Mouse (Mus musculus): ENCODE results near the gene Pald1. TPM values are rescaled to one million over a fixed set of nuclear protein-coding genes. Genes with fewer than 3 reads are reported as not detected.
A peak's percentile ranks its signal among the peaks of the same experiment; 100 is the strongest.

The Pald1 gene
- polyA plus RNA-seq, 1 experiment from 2014 or later, result 14.5 TPM

GRCm38 (mm10) chr10:61290479-61290878, 92.9 kb downstream of the Pald1 start:
- ATAC-seq, result no peak
- H3K4me1 ChIP-seq (replicated peaks), result no peaks in the 10 kb centered on the region
- H3K27ac ChIP-seq, result no peak overlapping the region
- H3K9me3 ChIP-seq, result no peaks in the 10 kb centered on the region
- H3K4me2 ChIP-seq (replicated peaks), result no peak overlapping the region
- no peak overlapping the region for H3K9ac ChIP-seq
- no peaks in the 10 kb centered on the region for H3K36me3 ChIP-seq
- H3K4me3 ChIP-seq (replicated peaks), result no peak overlapping the region
- no peaks in the 10 kb centered on the region for H3K27me3 ChIP-seq (replicated peaks)
- 70% methylated on average over 2 of the region's 2 CpGs for WGBS

- 68% methylated on average over 2 of the region's 2 CpGs for WGBS
- H3K4me1 ChIP-seq (replicated peaks), result no peaks in the 10 kb centered on the region
- no peak overlapping the region for H3K4me2 ChIP-seq (replicated peaks)
- no peaks in the 10 kb centered on the region for H3K9me3 ChIP-seq
- no peak overlapping the region for H3K4me3 ChIP-seq (replicated peaks)
- ATAC-seq, result no peak
- H3K27ac ChIP-seq, result no peak overlapping the region
- no peaks in the 10 kb centered on the region for H3K36me3 ChIP-seq
- no peaks in the 10 kb centered on the region for H3K27me3 ChIP-seq (replicated peaks)
- no peak overlapping the region for H3K9ac ChIP-seq
Observed at GRCm38 (mm10) chr10:61290016-61290415, 93.3 kb downstream of the Pald1 start.

GRCm38 (mm10) chr10:61286246-61286645, 97.1 kb downstream of the Pald1 start:
- 57% methylated on average over 7 of the region's 7 CpGs for WGBS
- no peak for ATAC-seq

GRCm38 (mm10) chr10:61285271-61285670, 98.1 kb downstream of the Pald1 start:
- Histone ChIP-seq H3K27me3 (replicated peaks) (no peaks in the 10 kb centered on the region), H3K4me1 (replicated peaks) (no peaks in the 10 kb centered on the region), H3K4me2 (replicated peaks) (no peak overlapping the region), H3K36me3 (no peaks in the 10 kb centered on the region), H3K9ac (no peak overlapping the region), H3K9me3 (no peaks in the 10 kb centered on the region), H3K4me3 (replicated peaks) (no peak overlapping the region), H3K27ac (no peak overlapping the region)
- 61% methylated on average over 11 of the region's 11 CpGs for WGBS
- ATAC-seq, result 0 out of 2 replicates have a peak, but pooled peaks have one; percentile 41

More at GRCm38 (mm10) chr10:61286246-61286645, 97.1 kb downstream of the Pald1 start:
- H3K27me3 ChIP-seq (replicated peaks), result no peaks in the 10 kb centered on the region
- H3K9ac ChIP-seq, result no peak overlapping the region
- H3K4me2 ChIP-seq (replicated peaks), result no peak overlapping the region
- H3K4me3 ChIP-seq (replicated peaks), result no peak overlapping the region
- no peaks in the 10 kb centered on the region for H3K9me3 ChIP-seq
- H3K36me3 ChIP-seq, result no peaks in the 10 kb centered on the region
- no peaks in the 10 kb centered on the region for H3K4me1 ChIP-seq (replicated peaks)
- H3K27ac ChIP-seq, result no peak overlapping the region

- no peak for ATAC-seq
- Histone ChIP-seq H3K4me2 (replicated peaks) (no peak overlapping the region), H3K27ac (no peak overlapping the region), H3K4me3 (replicated peaks) (no peak overlapping the region), H3K9ac (no peak overlapping the region), H3K36me3 (no peaks in the 10 kb centered on the region), H3K4me1 (replicated peaks) (no peaks in the 10 kb centered on the region), H3K27me3 (replicated peaks) (no peaks in the 10 kb centered on the region), H3K9me3 (no peaks in the 10 kb centered on the region)
- 92% methylated on average over 4 of the region's 4 CpGs for WGBS
Observed at GRCm38 (mm10) chr10:61284309-61284708, 99.0 kb downstream of the Pald1 start.

GRCm38 (mm10) chr10:61281115-61281514, 102.2 kb downstream of the Pald1 start:
- no peak overlapping the region for H3K4me3 ChIP-seq (replicated peaks)
- no peak overlapping the region for H3K4me2 ChIP-seq (replicated peaks)
- 67% methylated on average over 5 of the region's 5 CpGs for WGBS
- H3K9me3 ChIP-seq, result no peaks in the 10 kb centered on the region
- peaks cover 2% of the 10 kb centered on the region; the same call in 1 of the 2 replicates for H3K4me1 ChIP-seq (replicated peaks)
- ATAC-seq, result no peak
- no peaks in the 10 kb centered on the region for H3K27me3 ChIP-seq (replicated peaks)
- H3K9ac ChIP-seq, result no peak overlapping the region
- H3K36me3 ChIP-seq, result no peaks in the 10 kb centered on the region
- no peak overlapping the region for H3K27ac ChIP-seq

GRCm38 (mm10) chr10:61277918-61278674, 105.2 kb downstream of the Pald1 start:
- ATAC-seq, result no peak
- no peak overlapping the region for H3K4me3 ChIP-seq (replicated peaks)
- peaks cover 2% of the 10 kb centered on the region; the same call in 1 of the 2 replicates for H3K4me1 ChIP-seq (replicated peaks)
- no peaks in the 10 kb centered on the region for H3K36me3 ChIP-seq
- 0 out of 2 replicates have a peak, but pooled peaks cover 4% of the 10 kb centered on the region for H3K27me3 ChIP-seq (replicated peaks)
- WGBS, result 60% methylated on average over 14 of the region's 14 CpGs
- no peak overlapping the region for H3K4me2 ChIP-seq (replicated peaks)
- H3K9me3 ChIP-seq, result no peaks in the 10 kb centered on the region
- no peak overlapping the region for H3K27ac ChIP-seq
- no peak overlapping the region for H3K9ac ChIP-seq

- Histone ChIP-seq H3K4me3 (replicated peaks) (no peak overlapping the region), H3K9me3 (no peaks in the 10 kb centered on the region), H3K27me3 (replicated peaks) (0 out of 2 replicates have a peak, but pooled peaks cover 4% of the 10 kb centered on the region), H3K9ac (no peak overlapping the region), H3K4me1 (replicated peaks) (peaks cover 10% of the 10 kb centered on the region; the same call in 1 of the 2 replicates), H3K36me3 (no peaks in the 10 kb centered on the region), H3K4me2 (replicated peaks) (no peak overlapping the region), H3K27ac (no peak overlapping the region)
- no peak for ATAC-seq
- 90% methylated on average over 6 of the region's 6 CpGs for WGBS
Observed at GRCm38 (mm10) chr10:61277051-61277450, 106.3 kb downstream of the Pald1 start.

GRCm38 (mm10) chr10:61275669-61276110, 107.6 kb downstream of the Pald1 start:
- no peak overlapping the region for H3K4me2 ChIP-seq (replicated peaks)
- 0 out of 2 replicates have a peak, but pooled peaks cover 4% of the 10 kb centered on the region for H3K27me3 ChIP-seq (replicated peaks)
- peak; percentile 42; the same call in 1 of the 2 replicates for ATAC-seq
- no peak overlapping the region for H3K27ac ChIP-seq
- no peak overlapping the region for H3K9ac ChIP-seq
- peaks cover 10% of the 10 kb centered on the region; the same call in 1 of the 2 replicates for H3K4me1 ChIP-seq (replicated peaks)
- H3K9me3 ChIP-seq, result no peaks in the 10 kb centered on the region
- 3% methylated on average over 5 of the region's 5 CpGs for WGBS
- no peaks in the 10 kb centered on the region for H3K36me3 ChIP-seq
- H3K4me3 ChIP-seq (replicated peaks), result no peak overlapping the region

- H3K4me2 ChIP-seq (replicated peaks), result no peak overlapping the region
- no peak overlapping the region for H3K9ac ChIP-seq
- H3K4me1 ChIP-seq (replicated peaks), result peaks cover 10% of the 10 kb centered on the region; the same call in 1 of the 2 replicates
- 74% methylated on average over 2 of the region's 2 CpGs for WGBS
- H3K4me3 ChIP-seq (replicated peaks), result no peak overlapping the region
- ATAC-seq, result no peak
- no peak overlapping the region for H3K27ac ChIP-seq
- H3K27me3 ChIP-seq (replicated peaks), result 0 out of 2 replicates have a peak, but pooled peaks cover 4% of the 10 kb centered on the region
- H3K36me3 ChIP-seq, result no peaks in the 10 kb centered on the region
- H3K9me3 ChIP-seq, result no peaks in the 10 kb centered on the region
Observed at GRCm38 (mm10) chr10:61274532-61274931, 108.8 kb downstream of the Pald1 start.

- no peak for ATAC-seq
- Histone ChIP-seq H3K9me3 (no peaks in the 10 kb centered on the region), H3K27ac (no peak overlapping the region), H3K4me1 (replicated peaks) (peaks cover 10% of the 10 kb centered on the region; the same call in 1 of the 2 replicates), H3K9ac (peak overlapping the region; percentile 66), H3K36me3 (no peaks in the 10 kb centered on the region), H3K27me3 (replicated peaks) (0 out of 2 replicates have a peak, but pooled peaks cover 4% of the 10 kb centered on the region), H3K4me3 (replicated peaks) (peak overlapping the region; percentile 56; the same call in 1 of the 2 replicates), H3K4me2 (replicated peaks) (peak overlapping the region; percentile 98)
- 56% methylated on average over 7 of the region's 7 CpGs for WGBS
Observed at GRCm38 (mm10) chr10:61273844-61274215, 109.5 kb downstream of the Pald1 start.

- H3K4me3 ChIP-seq (replicated peaks), result peak within 1 kb of the TSS; percentile 56
- H3K27me3 ChIP-seq (replicated peaks), result 0 out of 2 replicates have a peak, but pooled peaks cover 4% of the 10 kb centered on the region
- H3K36me3 ChIP-seq, result no peaks in the 10 kb centered on the region
- H3K9ac ChIP-seq, result peak within 1 kb of the TSS; percentile 66
- no peaks in the 10 kb centered on the region for H3K9me3 ChIP-seq
- no peak within 1 kb of the TSS for H3K27ac ChIP-seq
- peaks cover 10% of the 10 kb centered on the region; the same call in 1 of the 2 replicates for H3K4me1 ChIP-seq (replicated peaks)
- H3K4me2 ChIP-seq (replicated peaks), result peak within 1 kb of the TSS; percentile 98
- ATAC-seq, result peak; percentile 80
- under 1% methylated on average over 59 of the region's 75 CpGs for WGBS
Observed at GRCm38 (mm10) chr10:61273081-61273843, 110.1 kb downstream of the Pald1 start, which contains the start of gene Adamts14. Adamts14 (minus strand) TSS chr10:61273438.
